Mouse (Mus musculus): Measurements from ENCODE around the gene Ifrd1.
A peak's percentile ranks its signal among the peaks of the same experiment; 100 is the strongest.
"Not testable (repeated sequence)": the region's sequence is repeated elsewhere in the genome, so short reads cannot be mapped to it uniquely, and the experiment has no call there.

Ifrd1 gene

DNA sequence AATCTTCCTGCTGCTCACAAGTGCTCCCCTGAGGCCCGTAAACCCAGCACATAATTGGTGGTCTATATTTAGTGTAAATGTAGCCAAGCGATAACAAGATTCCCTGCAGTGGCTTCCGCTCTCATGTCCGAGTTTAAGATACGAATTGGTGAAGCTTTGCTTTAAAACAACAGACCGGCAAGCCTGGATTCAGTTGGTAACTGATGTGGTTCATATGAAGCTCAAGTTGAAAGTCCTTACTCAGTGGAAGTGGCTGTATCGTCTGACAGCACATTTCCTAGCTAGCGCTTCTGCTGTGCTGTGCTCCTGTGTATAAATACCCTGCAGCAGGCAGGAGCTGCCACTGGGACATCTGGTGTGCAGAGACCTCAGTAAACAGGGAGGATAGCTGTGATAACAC lies 49.0 kb downstream of the Ifrd1 start, which contains the start of gene Lsmem1:
TSS of gene Lsmem1 (minus strand) at position 189 of the 400 bp plus-strand sequence.
- DNase-seq (ENCODE audit: low spot score) = no peak

DNA sequence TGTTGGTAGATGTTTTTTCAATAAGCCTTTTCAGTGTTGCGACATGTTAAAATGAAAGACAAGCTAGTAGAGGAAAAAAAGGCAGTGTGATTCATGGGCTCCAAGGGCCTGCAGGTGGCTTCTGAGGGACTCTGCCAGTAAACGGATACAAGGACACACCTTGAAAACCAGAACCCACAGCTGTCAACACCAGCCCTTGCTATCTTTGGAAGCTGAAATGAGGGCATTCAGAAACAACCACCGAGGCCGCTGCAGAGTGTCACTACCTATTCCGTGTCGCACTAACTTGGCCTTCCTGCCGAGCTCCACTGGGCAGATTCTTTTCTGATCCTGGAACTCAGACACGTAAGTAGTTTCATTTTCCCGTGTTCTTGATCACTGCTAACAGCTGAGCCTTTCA lies 49.9 kb downstream of the Ifrd1 start:
- DNase-seq (ENCODE audit: low spot score) = no peak

- DNase-seq (ENCODE audit: low spot score) = no peak
Measured at GRCm38 (mm10) chr12:40198019-40198418, 50.3 kb downstream of the Ifrd1 start.

DNA sequence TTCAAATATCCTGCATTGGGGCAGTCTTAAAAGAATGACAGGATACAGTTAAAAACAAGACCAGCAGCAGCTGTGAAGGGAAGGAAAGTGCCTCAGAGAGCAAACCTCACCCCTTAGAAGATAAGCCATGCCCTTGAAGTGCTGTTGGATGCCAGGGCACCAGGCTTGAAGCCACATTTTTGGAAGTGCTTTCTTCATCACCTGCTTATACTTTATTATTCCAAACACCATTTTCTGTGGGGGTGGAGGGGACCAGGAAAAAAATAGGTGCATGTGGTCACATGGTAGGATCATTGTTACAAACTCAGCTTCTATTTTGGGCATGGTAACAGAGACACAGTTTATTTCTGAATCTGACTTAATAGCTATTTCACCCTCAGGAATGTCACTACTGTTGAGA lies 50.8 kb downstream of the Ifrd1 start:
- no peak for DNase-seq (ENCODE audit: low spot score)

GRCm38 (mm10) chr12:40185474-40185873 lies 62.8 kb downstream of the Ifrd1 start:
- no peak for DNase-seq (ENCODE audit: low spot score)

- peak; percentile 14 for DNase-seq (ENCODE audit: low spot score)
Measured at GRCm38 (mm10) chr12:40177089-40177488, 71.2 kb downstream of the Ifrd1 start.

GRCm38 (mm10) chr12:40176158-40176557 lies 72.1 kb downstream of the Ifrd1 start:
- DNase-seq (ENCODE audit: low spot score) = no peak

GRCm38 (mm10) chr12:40175171-40175570 lies 73.1 kb downstream of the Ifrd1 start:
- DNase-seq (ENCODE audit: low spot score) = not testable (repeated sequence)

GRCm38 (mm10) chr12:40171637-40172036 lies 76.7 kb downstream of the Ifrd1 start:
- no peak for DNase-seq (ENCODE audit: low spot score)

DNA sequence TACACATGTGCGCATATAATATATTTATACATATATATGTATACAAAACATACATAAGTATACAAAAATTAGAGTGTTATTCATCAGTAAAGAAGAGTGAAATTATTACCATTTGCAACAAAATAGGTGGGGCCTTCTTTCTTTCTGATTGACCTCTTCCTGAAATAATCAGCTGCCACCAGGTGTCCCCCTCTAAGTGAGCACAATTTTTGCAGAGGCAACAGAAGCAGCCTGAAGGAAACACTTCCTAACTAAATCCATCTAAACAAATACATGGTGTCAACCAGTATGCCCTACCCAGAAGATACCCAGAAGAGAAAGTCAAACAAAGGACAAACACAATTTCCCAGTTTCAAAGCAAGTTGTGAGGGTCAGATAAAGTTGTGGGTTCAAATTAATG lies 78.6 kb downstream of the Ifrd1 start:
- DNase-seq (ENCODE audit: low spot score) = no peak

DNA sequence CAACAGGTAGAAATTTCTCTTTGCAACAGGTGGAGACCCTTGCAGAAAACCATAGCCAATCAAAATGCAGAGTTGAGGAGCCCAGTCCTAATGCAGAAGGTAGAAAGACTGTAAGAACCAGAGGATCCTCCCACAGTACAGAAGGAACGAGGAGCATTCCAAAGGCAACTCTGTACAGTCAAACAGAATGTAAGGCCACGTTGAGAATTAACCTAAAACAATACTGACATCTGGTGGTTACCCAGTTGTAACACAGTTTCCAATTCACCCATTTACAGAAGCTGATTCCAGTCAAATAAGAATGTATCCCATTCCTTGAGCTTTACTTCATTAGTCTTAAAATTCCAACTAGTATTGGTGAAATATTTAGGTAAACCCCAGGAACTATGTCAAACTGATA lies 83.7 kb downstream of the Ifrd1 start:
- DNase-seq (ENCODE audit: low spot score) = no peak

- DNase-seq (ENCODE audit: low spot score) = no peak
Measured at GRCm38 (mm10) chr12:40160777-40161176, 87.5 kb downstream of the Ifrd1 start.

- DNase-seq (ENCODE audit: low spot score) = no peak
Measured at GRCm38 (mm10) chr12:40154188-40154587, 94.1 kb downstream of the Ifrd1 start.

GRCm38 (mm10) chr12:40152353-40153069 lies 95.8 kb downstream of the Ifrd1 start:
- no peak for DNase-seq (ENCODE audit: low spot score)
